Mouse (Mus musculus): ENCODE measurements around the gene Pex19. TPM values are rescaled to one million over a fixed set of nuclear protein-coding genes. Genes with fewer than 3 reads are reported as not detected.

The Pex19 gene
- total and polyA plus RNA-seq, 3 experiments = 26.3 to 53.6 TPM; not detected in 1

- no peak overlapping the region for H3K27ac ChIP-seq (ENCODE audit: control insufficient read depth, low read depth, low read length)
Measured at GRCm38 (mm10) chr1:172155518-172155917, 29.0 kb downstream of the Pex19 start.

GRCm38 (mm10) chr1:172159970-172160369 lies 33.4 kb downstream of the Pex19 start:
- no peak for DNase-seq (ENCODE audit: low read depth, low spot score)
- H3K4me3 ChIP-seq (ENCODE audit: control insufficient read depth in 1 of 2, insufficient read depth in 1 of 2, low read depth in 2 of 2, low read length in 2 of 2) = no peak overlapping the region
- H3K27ac ChIP-seq (ENCODE audit: control insufficient read depth, low read depth, low read length) = no peak overlapping the region
- H3K36me3 ChIP-seq (ENCODE audit: control insufficient read depth in 1 of 2, insufficient read depth in 2 of 2, low read length in 2 of 2) = peaks cover 6 to 15% of the 10 kb centered on the region in 2 experiments
- H3K4me1 ChIP-seq (ENCODE audit: control insufficient read depth in 1 of 2, insufficient read depth in 2 of 2, low read length in 2 of 2) = peaks cover 3 to 5% of the 10 kb centered on the region in 2 experiments; a peak in 2 of 4 replicates
- H3K79me2 ChIP-seq (ENCODE audit: control insufficient read depth, insufficient read depth, low read length, poor library complexity) = peaks cover 8% of the 10 kb centered on the region
- H3K9ac ChIP-seq (ENCODE audit: control insufficient read depth, low read depth, low read length, poor library complexity, severe bottlenecking) = no peak overlapping the region
- H3K9me3 ChIP-seq (replicated peaks; ENCODE audit: insufficient read depth, low read length) = no peaks in the 10 kb centered on the region
- no peaks in the 10 kb centered on the region for H3K27me3 ChIP-seq (ENCODE audit: control insufficient read depth in 1 of 2, insufficient read depth in 2 of 2, low read length in 2 of 2)
- TF ChIP-seq ETS1 (IDR thresholded peaks at IDR 0.05; ENCODE audit: low read depth, low read length) (no peak), KAT2A (conservative IDR thresholded peaks at IDR 0.05; ENCODE audit: low read depth, low read length) (no peak), ZMIZ1 (IDR thresholded peaks at IDR 0.05; ENCODE audit: low read depth, low read length) (no peak), TCF12 (IDR thresholded peaks at IDR 0.05; ENCODE audit: low read depth, low read length) (no peak), NRF1 (IDR thresholded peaks at IDR 0.05; ENCODE audit: insufficient read depth, low read depth, low read length, poor library complexity, severe bottlenecking) (no peak), TAL1 (IDR thresholded peaks at IDR 0.05; ENCODE audit: low read length) (no peak), JUND (IDR thresholded peaks at IDR 0.05; ENCODE audit: low read depth, low read length) (no peak), CHD1 (IDR thresholded peaks at IDR 0.05; ENCODE audit: low read depth, low read length) (no peak), BHLHE40 (IDR thresholded peaks at IDR 0.05; ENCODE audit: borderline replicate concordance, low read depth, low read length) (no peak), ZC3H11A (IDR thresholded peaks at IDR 0.05; ENCODE audit: low read depth, low read length) (no peak), HCFC1 (IDR thresholded peaks at IDR 0.05; ENCODE audit: low read depth, low read length) (no peak), ZNF384 (IDR thresholded peaks at IDR 0.05; ENCODE audit: low read depth, low read length) (no peak), RCOR1 (IDR thresholded peaks at IDR 0.05; ENCODE audit: low read depth, low read length) (no peak), POLR2AphosphoS5 (IDR thresholded peaks at IDR 0.05; ENCODE audit: borderline replicate concordance, low read depth, low read length) (no peak), MAFK (IDR thresholded peaks at IDR 0.05; ENCODE audit: borderline replicate concordance, low read depth, low read length) (no peak)

More at GRCm38 (mm10) chr1:172155518-172155917, 29.0 kb downstream of the Pex19 start:
- H3K4me1 ChIP-seq (ENCODE audit: control insufficient read depth in 1 of 2, insufficient read depth in 2 of 2, low read length in 2 of 2) = peaks cover 3 to 5% of the 10 kb centered on the region in 2 experiments; a peak in 2 of 4 replicates
- no peaks in the 10 kb centered on the region for H3K27me3 ChIP-seq (ENCODE audit: control insufficient read depth in 1 of 2, insufficient read depth in 2 of 2, low read length in 2 of 2)
- no peak overlapping the region for H3K9ac ChIP-seq (ENCODE audit: control insufficient read depth, low read depth, low read length, poor library complexity, severe bottlenecking)
- no peak overlapping the region for H3K4me3 ChIP-seq (ENCODE audit: control insufficient read depth in 1 of 2, insufficient read depth in 1 of 2, low read depth in 2 of 2, low read length in 2 of 2)
- no peaks in the 10 kb centered on the region for H3K9me3 ChIP-seq (replicated peaks; ENCODE audit: insufficient read depth, low read length)
- no peak for TF ChIP-seq MYC (IDR thresholded peaks at IDR 0.05; ENCODE audit: low read depth, low read length)
- TF ChIP-seq ZKSCAN1 (IDR thresholded peaks at IDR 0.05; ENCODE audit: low read depth, low read length) = no peak
- TF ChIP-seq CHD1 (IDR thresholded peaks at IDR 0.05; ENCODE audit: low read depth, low read length) = no peak
- no peak for TF ChIP-seq RCOR1 (IDR thresholded peaks at IDR 0.05; ENCODE audit: low read depth, low read length)
- TF ChIP-seq E2F4 (IDR thresholded peaks at IDR 0.05; ENCODE audit: borderline replicate concordance, low read depth, low read length) = no peak
- TF ChIP-seq HCFC1 (IDR thresholded peaks at IDR 0.05; ENCODE audit: low read depth, low read length) = no peak
- TF ChIP-seq CTCF (IDR thresholded peaks at IDR 0.05 in 2 of 3, conservative IDR thresholded peaks at IDR 0.05 in 1 of 3; ENCODE audit: control insufficient read depth in 1 of 3, insufficient read depth in 1 of 3, low read depth in 2 of 3, low read length in 3 of 3, poor library complexity in 1 of 3, severe bottlenecking in 1 of 3) = no peak
- TF ChIP-seq ZC3H11A (IDR thresholded peaks at IDR 0.05; ENCODE audit: low read depth, low read length) = no peak
- TF ChIP-seq UBTF (IDR thresholded peaks at IDR 0.05; ENCODE audit: borderline replicate concordance, insufficient read depth, low read depth, low read length) = no peak
- TF ChIP-seq ELF1 (IDR thresholded peaks at IDR 0.05; ENCODE audit: low read depth, low read length) = no peak
- TF ChIP-seq GABPA (IDR thresholded peaks at IDR 0.05; ENCODE audit: low read depth, low read length) = no peak
- no peak for TF ChIP-seq SIN3A (IDR thresholded peaks at IDR 0.05; ENCODE audit: low read length)
- no peak for TF ChIP-seq NELFE (IDR thresholded peaks at IDR 0.05; ENCODE audit: low read depth, low read length)
- TF ChIP-seq USF1 (IDR thresholded peaks at IDR 0.05; ENCODE audit: low read depth, low read length) = no peak
- no peak for TF ChIP-seq MAFK (IDR thresholded peaks at IDR 0.05; ENCODE audit: borderline replicate concordance, low read depth, low read length)
- no peak for TF ChIP-seq MYB (IDR thresholded peaks at IDR 0.05; ENCODE audit: low read depth, low read length)
- TF ChIP-seq BHLHE40 (IDR thresholded peaks at IDR 0.05; ENCODE audit: borderline replicate concordance, low read depth, low read length) = no peak
- TF ChIP-seq TBP (IDR thresholded peaks at IDR 0.05; ENCODE audit: low read depth, low read length) = no peak
- TF ChIP-seq NRF1 (IDR thresholded peaks at IDR 0.05; ENCODE audit: insufficient read depth, low read depth, low read length, poor library complexity, severe bottlenecking) = no peak
- peaks cover 13% of the 10 kb centered on the region for H3K79me2 ChIP-seq (ENCODE audit: control insufficient read depth, insufficient read depth, low read length, poor library complexity)
- no peak for DNase-seq (ENCODE audit: low read depth, low spot score)
- H3K36me3 ChIP-seq (ENCODE audit: control insufficient read depth in 1 of 2, insufficient read depth in 2 of 2, low read length in 2 of 2) = peaks cover 4 to 12% of the 10 kb centered on the region in 2 experiments

Data from MEL (cell line).